Mouse (Mus musculus) myocyte (in vitro differentiated cells): ENCODE data around the gene Spata1. TPM values are rescaled to one million over a fixed set of nuclear protein-coding genes. Genes with fewer than 3 reads are reported as not detected.

Experiments used
- H3K27me3 ChIP-seq: one replicate; pipeline ENCODE4 v1.6.1; 2011; ENCODE audit not compliant: control insufficient read depth, insufficient read depth, insufficient read length
- H3K36me3 ChIP-seq: one replicate; pipeline ENCODE4 v1.6.1; 2011; ENCODE audit not compliant: control insufficient read depth, insufficient read depth
- H3K4me2 ChIP-seq: one replicate; pipeline ENCODE4 v1.6.1; 2011; ENCODE audit warnings: low read depth, control low read depth
- H3K4me3 ChIP-seq: one replicate; pipeline ENCODE4 v1.5.1; 2011; ENCODE audit warnings: mild to moderate bottlenecking, control low read depth, moderate library complexity
- H3K79me2 ChIP-seq: one replicate; pipeline ENCODE4 v1.6.1; 2011; ENCODE audit not compliant: control insufficient read depth, insufficient read depth
- H3ac ChIP-seq: one replicate; pipeline ENCODE4 v1.6.1; 2011; ENCODE audit not compliant: control insufficient read depth, insufficient read length
- CEBPB ChIP-seq: IDR thresholded peaks from 2 replicates; pipeline ENCODE4 v1.6.1; 2011; ENCODE audit warnings: mild to moderate bottlenecking, moderate library complexity; ENCODE audit not compliant: poor library complexity, insufficient read depth, severe bottlenecking
- E2F4 ChIP-seq: IDR thresholded peaks from one replicate; pipeline ENCODE4 v1.6.1; 2011; ENCODE audit warnings: mild to moderate bottlenecking, control low read depth, moderate library complexity; ENCODE audit not compliant: insufficient read depth
- MAX ChIP-seq: IDR thresholded peaks from one replicate; pipeline ENCODE4 v1.6.1; 2011; ENCODE audit warnings: low read depth, mild to moderate bottlenecking, control low read depth
- MYOD1 ChIP-seq, 3 experiments: IDR thresholded peaks; one replicate each; pipeline ENCODE4 v1.6.1; 2011; ENCODE audit warnings: control low read depth in 2 of 3, low read depth in 2 of 3, mild to moderate bottlenecking in 2 of 3, moderate library complexity in 1 of 3; ENCODE audit not compliant: insufficient read length in 2 of 3, control insufficient read depth in 1 of 3
- MYOG ChIP-seq, 3 experiments: IDR thresholded peaks; one replicate each; pipeline ENCODE4 v1.6.1; 2011; ENCODE audit warnings: control low read depth in 2 of 3, low read depth in 2 of 3, mild to moderate bottlenecking in 2 of 3; ENCODE audit not compliant: insufficient read length in 2 of 3, control insufficient read depth in 1 of 3, insufficient read depth in 1 of 3
- POLR2A ChIP-seq: IDR thresholded peaks from one replicate; pipeline ENCODE4 v1.6.1; 2011; ENCODE audit warnings: low read depth, mild to moderate bottlenecking, control low read depth, moderate library complexity; ENCODE audit not compliant: insufficient read length
- POLR2AphosphoS2 ChIP-seq: IDR thresholded peaks from one replicate; pipeline ENCODE4 v1.6.1; 2011; ENCODE audit warnings: low read depth, control low read depth; ENCODE audit not compliant: insufficient read length
- REST ChIP-seq: IDR thresholded peaks from one replicate; pipeline ENCODE4 v1.6.1; 2011; ENCODE audit warnings: mild to moderate bottlenecking, control low read depth, moderate library complexity; ENCODE audit not compliant: insufficient read depth, insufficient read length
- SRF ChIP-seq: IDR thresholded peaks from one replicate; pipeline ENCODE4 v1.6.1; 2011; ENCODE audit warnings: low read depth; ENCODE audit not compliant: control insufficient read depth, insufficient read length
- TCF12 ChIP-seq: IDR thresholded peaks from one replicate; pipeline ENCODE4 v1.6.1; 2011; ENCODE audit warnings: mild to moderate bottlenecking, control low read depth; ENCODE audit not compliant: poor library complexity, insufficient read depth, severe bottlenecking
- TCF3 ChIP-seq: IDR thresholded peaks from one replicate; pipeline ENCODE4 v1.6.1; 2011; ENCODE audit warnings: low read depth, control low read depth; ENCODE audit not compliant: insufficient read length
- USF1 ChIP-seq: IDR thresholded peaks from one replicate; pipeline ENCODE4 v1.6.1; 2011; ENCODE audit warnings: low read depth, mild to moderate bottlenecking, control low read depth, moderate library complexity
- polyA plus RNA-seq: library from polyadenylated mRNA; unstranded; fragments of >200 nt; fragmentation: generic; extraction: Trizol; gene quantifications from one replicate; pipeline ENCODE4 v1.2.1, GENCODE M21; 2012; ENCODE audit warnings: missing spikeins

The Spata1 gene
- polyA plus RNA-seq, 1 experiment, result 1.0 TPM

GRCm38 (mm10) chr3:146501601-146502123, 2.1 kb upstream of the Spata1 start:
- Histone ChIP-seq H3K4me3 (peak overlapping the region; percentile 97), H3ac (peak overlapping the region; percentile 85), H3K79me2 (peaks cover 52% of the 10 kb centered on the region), H3K36me3 (peaks cover 47% of the 10 kb centered on the region), H3K27me3 (no peaks in the 10 kb centered on the region), H3K4me2 (peak overlapping the region; percentile 80)
- TF ChIP-seq MYOG (IDR thresholded peaks at IDR 0.05; ENCODE audit: control insufficient read depth in 1 of 3, insufficient read depth in 1 of 3, insufficient read length in 2 of 3, low read depth in 2 of 3) (no peak), POLR2AphosphoS2 (peak; percentile 37)

GRCm38 (mm10) chr3:146500810-146501201, 1.3 kb upstream of the Spata1 start:
- Histone ChIP-seq H3K36me3 (peaks cover 38% of the 10 kb centered on the region), H3K79me2 (peaks cover 52% of the 10 kb centered on the region), H3K4me2 (peak overlapping the region; percentile 80), H3K4me3 (peak overlapping the region; percentile 97), H3ac (peak overlapping the region; percentile 85), H3K27me3 (no peaks in the 10 kb centered on the region)
- TF ChIP-seq REST, result no peak
- no peak for TF ChIP-seq USF1
- no peak for TF ChIP-seq E2F4
- TF ChIP-seq MAX, result no peak
- TF ChIP-seq MYOD1 (IDR thresholded peaks at IDR 0.05; ENCODE audit: control insufficient read depth in 1 of 3, insufficient read length in 2 of 3, low read depth in 2 of 3), result no peak
- no peak for TF ChIP-seq TCF3
- TF ChIP-seq SRF, result no peak
- TF ChIP-seq TCF12, result no peak
- no peak for TF ChIP-seq MYOG (IDR thresholded peaks at IDR 0.05; ENCODE audit: control insufficient read depth in 1 of 3, insufficient read depth in 1 of 3, insufficient read length in 2 of 3, low read depth in 2 of 3)
- TF ChIP-seq POLR2A, result no peak
- TF ChIP-seq POLR2AphosphoS2, result no peak
- TF ChIP-seq CEBPB, result no peak

GRCm38 (mm10) chr3:146500003-146500809, 653 bp upstream of the Spata1 start:
- Histone ChIP-seq H3K4me2 (peak overlapping the region; percentile 80), H3K4me3 (peak overlapping the region; percentile 97), H3K36me3 (peaks cover 32% of the 10 kb centered on the region), H3K79me2 (peaks cover 52% of the 10 kb centered on the region), H3K27me3 (no peaks in the 10 kb centered on the region), H3ac (peak overlapping the region; percentile 85)
- TF ChIP-seq CEBPB (peak; percentile 88), TCF3 (no peak), REST (no peak), E2F4 (no peak), USF1 (no peak), MAX (no peak), MYOD1 (IDR thresholded peaks at IDR 0.05; ENCODE audit: control insufficient read depth in 1 of 3, insufficient read length in 2 of 3, low read depth in 2 of 3) (no peak), TCF12 (no peak), MYOG (IDR thresholded peaks at IDR 0.05; ENCODE audit: control insufficient read depth in 1 of 3, insufficient read depth in 1 of 3, insufficient read length in 2 of 3, low read depth in 2 of 3) (peak in 1 of 3 experiments; percentile 6), POLR2A (peak; percentile 34), POLR2AphosphoS2 (peak; percentile 20)

- Histone ChIP-seq H3K4me3 (peak overlapping the region; percentile 97), H3ac (peak overlapping the region; percentile 85), H3K79me2 (peaks cover 41% of the 10 kb centered on the region), H3K4me2 (peak overlapping the region; percentile 82), H3K36me3 (peaks cover 20% of the 10 kb centered on the region), H3K27me3 (no peaks in the 10 kb centered on the region)
- no peak for TF ChIP-seq SRF
- TF ChIP-seq POLR2AphosphoS2, result no peak
- no peak for TF ChIP-seq CEBPB
- no peak for TF ChIP-seq MAX
- TF ChIP-seq REST, result no peak
- TF ChIP-seq E2F4, result no peak
- TF ChIP-seq MYOG (IDR thresholded peaks at IDR 0.05; ENCODE audit: control insufficient read depth in 1 of 3, insufficient read depth in 1 of 3, insufficient read length in 2 of 3, low read depth in 2 of 3), result no peak
- no peak for TF ChIP-seq TCF3
- TF ChIP-seq POLR2A, result no peak
- no peak for TF ChIP-seq USF1
Observed at GRCm38 (mm10) chr3:146498989-146499388, 564 bp downstream of the Spata1 start.

- H3K79me2 ChIP-seq, result peaks cover under 1% of the 10 kb centered on the region
- H3K4me3 ChIP-seq, result no peak overlapping the region
- H3ac ChIP-seq, result no peak overlapping the region
- no peaks in the 10 kb centered on the region for H3K27me3 ChIP-seq
- TF ChIP-seq E2F4, result no peak
- TF ChIP-seq POLR2AphosphoS2, result no peak
- TF ChIP-seq TCF12, result no peak
- no peak for TF ChIP-seq SRF
- no peak for TF ChIP-seq MYOG (IDR thresholded peaks at IDR 0.05; ENCODE audit: control insufficient read depth in 1 of 3, insufficient read depth in 1 of 3, insufficient read length in 2 of 3, low read depth in 2 of 3)
- no peak for TF ChIP-seq MAX
- no peak for TF ChIP-seq TCF3
- no peak for TF ChIP-seq POLR2A
- no peak for TF ChIP-seq MYOD1 (IDR thresholded peaks at IDR 0.05; ENCODE audit: control insufficient read depth in 1 of 3, insufficient read length in 2 of 3, low read depth in 2 of 3)
- TF ChIP-seq CEBPB, result no peak
- TF ChIP-seq REST, result no peak
- TF ChIP-seq USF1, result no peak
- no peak overlapping the region for H3K4me2 ChIP-seq
- H3K36me3 ChIP-seq, result no peaks in the 10 kb centered on the region
Observed at GRCm38 (mm10) chr3:146494941-146495340, 4.6 kb downstream of the Spata1 start.
